Mouse (Mus musculus): ENCODE measurements at regions not wholly inside any gene's neighbourhood (a gene's known extent, or its start where the extent isn't known, plus 50 kb on each side); places are given as distances from the start of the nearest gene placed in this dataset.
"Not testable (repeated sequence)": the region's sequence is repeated elsewhere in the genome, so short reads cannot be mapped to it uniquely, and the experiment has no call there.

GRCm38 (mm10) chr12:119708715-119709114 lies 236.9 kb upstream of the Tmem196 start:
- intact Hi-C loops (cut with DNase I); DNase-seq: not testable (repeated sequence)

GRCm38 (mm10) chr12:119730789-119731188 lies 214.8 kb upstream of the Tmem196 start:
- intact Hi-C loops (cut with DNase I), result no loop called here
- DNase-seq, result no peak

GRCm38 (mm10) chr12:119762580-119762979 lies 183.0 kb upstream of the Tmem196 start:
- no peak for DNase-seq
- intact Hi-C loops (cut with DNase I), result no loop called here

- peak; percentile 1 for DNase-seq
- intact Hi-C loops (cut with DNase I), result no loop called here
Observed at GRCm38 (mm10) chr12:119763292-119763976, 182.2 kb upstream of the Tmem196 start.

- intact Hi-C loops (cut with DNase I), result no loop called here
- DNase-seq, result no peak
Observed at GRCm38 (mm10) chr12:119777559-119777958, 168.1 kb upstream of the Tmem196 start.

- DNase-seq, result peak; percentile 13
- intact Hi-C loops (cut with DNase I), result no loop called here
Observed at GRCm38 (mm10) chr12:119807692-119808091, 137.9 kb upstream of the Tmem196 start.

GRCm38 (mm10) chr12:119816225-119816624 lies 129.4 kb upstream of the Tmem196 start:
- no peak for DNase-seq
- intact Hi-C loops (cut with DNase I), result no loop called here

- intact Hi-C loops (cut with DNase I), result no loop called here
- DNase-seq, result peak; percentile 36
Observed at GRCm38 (mm10) chr12:119839119-119839518, 106.5 kb upstream of the Tmem196 start.

GRCm38 (mm10) chr12:119881744-119882143 lies 63.9 kb upstream of the Tmem196 start:
- intact Hi-C loops (cut with DNase I), result no loop called here
- peak; percentile 25 for DNase-seq

GRCm38 (mm10) chr12:119890030-119890429 lies 55.6 kb upstream of the Tmem196 start:
- no peak for DNase-seq
- intact Hi-C loops (cut with DNase I), result no loop called here
